Mouse (Mus musculus): ENCODE data around the gene Prrxl1. TPM values are rescaled to one million over a fixed set of nuclear protein-coding genes. Genes with fewer than 3 reads are reported as not detected.

Gene Prrxl1
- polyA plus RNA-seq, 1 experiment from 2014 or later, result 1.0 TPM

DNA sequence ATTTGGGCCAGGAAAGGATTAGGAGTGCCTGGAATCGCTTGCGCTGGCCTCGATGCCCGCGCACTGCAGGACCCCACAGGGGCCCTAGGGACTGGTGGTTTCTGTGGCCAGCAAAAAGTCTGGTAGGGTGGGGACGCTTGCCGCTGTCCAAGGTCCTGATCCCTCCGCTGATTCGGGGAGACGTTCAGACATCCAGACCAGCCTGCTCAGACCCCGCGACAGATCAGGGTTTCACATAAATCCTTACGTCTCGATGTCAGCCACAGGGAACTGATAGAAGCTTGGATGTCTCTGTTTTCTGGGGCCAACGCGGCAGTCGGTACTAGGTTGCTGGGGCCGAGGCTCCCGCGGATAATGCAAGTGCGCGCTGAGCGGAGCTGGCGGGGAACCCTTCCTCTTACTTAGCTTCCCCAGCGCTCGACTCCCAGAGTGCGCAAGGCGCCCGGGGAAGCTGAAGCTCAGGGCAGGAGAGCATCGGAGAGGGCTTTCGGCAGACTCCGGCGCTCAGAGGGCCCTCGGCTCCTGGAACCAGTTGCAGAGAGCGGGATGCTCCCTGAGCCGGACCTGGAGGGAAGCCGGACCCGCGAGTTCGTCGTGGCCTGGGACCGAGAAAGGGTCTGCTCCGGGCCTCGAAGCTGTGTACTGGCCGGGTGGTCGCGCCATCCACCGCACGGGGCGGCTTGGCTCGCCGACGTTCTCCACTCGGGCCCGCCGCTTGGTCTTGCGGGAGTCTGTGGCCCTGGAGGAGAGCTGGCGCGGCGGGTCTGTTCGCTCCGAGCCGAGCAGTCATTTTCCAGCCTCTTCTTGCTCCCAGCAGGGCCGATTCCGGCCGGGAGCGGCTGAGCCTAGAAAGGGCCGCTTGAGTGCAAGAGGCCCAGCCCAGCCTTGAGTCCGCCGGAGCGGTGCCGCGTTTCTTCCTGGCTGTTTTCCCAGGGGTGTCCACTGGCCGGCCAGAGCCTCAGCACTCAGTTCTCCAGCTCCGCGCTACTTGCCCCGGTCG is 1.7 kb upstream of the Prrxl1 start:
- H3K9ac ChIP-seq, result no peak overlapping the region
- no peak overlapping the region for H3K27ac ChIP-seq
- peaks cover 18% of the 10 kb centered on the region for H3K4me1 ChIP-seq (replicated peaks)
- H3K27me3 ChIP-seq (replicated peaks), result peaks cover 81% of the 10 kb centered on the region
- H3K9me3 ChIP-seq, result no peaks in the 10 kb centered on the region
- WGBS, result under 1% methylated on average over 78 of the region's 78 CpGs
- peak overlapping the region; percentile 56 for H3K4me2 ChIP-seq (replicated peaks)
- no peaks in the 10 kb centered on the region for H3K36me3 ChIP-seq
- peak overlapping the region; percentile 19 for H3K4me3 ChIP-seq (replicated peaks)
- peak; percentile 73 for ATAC-seq

DNA sequence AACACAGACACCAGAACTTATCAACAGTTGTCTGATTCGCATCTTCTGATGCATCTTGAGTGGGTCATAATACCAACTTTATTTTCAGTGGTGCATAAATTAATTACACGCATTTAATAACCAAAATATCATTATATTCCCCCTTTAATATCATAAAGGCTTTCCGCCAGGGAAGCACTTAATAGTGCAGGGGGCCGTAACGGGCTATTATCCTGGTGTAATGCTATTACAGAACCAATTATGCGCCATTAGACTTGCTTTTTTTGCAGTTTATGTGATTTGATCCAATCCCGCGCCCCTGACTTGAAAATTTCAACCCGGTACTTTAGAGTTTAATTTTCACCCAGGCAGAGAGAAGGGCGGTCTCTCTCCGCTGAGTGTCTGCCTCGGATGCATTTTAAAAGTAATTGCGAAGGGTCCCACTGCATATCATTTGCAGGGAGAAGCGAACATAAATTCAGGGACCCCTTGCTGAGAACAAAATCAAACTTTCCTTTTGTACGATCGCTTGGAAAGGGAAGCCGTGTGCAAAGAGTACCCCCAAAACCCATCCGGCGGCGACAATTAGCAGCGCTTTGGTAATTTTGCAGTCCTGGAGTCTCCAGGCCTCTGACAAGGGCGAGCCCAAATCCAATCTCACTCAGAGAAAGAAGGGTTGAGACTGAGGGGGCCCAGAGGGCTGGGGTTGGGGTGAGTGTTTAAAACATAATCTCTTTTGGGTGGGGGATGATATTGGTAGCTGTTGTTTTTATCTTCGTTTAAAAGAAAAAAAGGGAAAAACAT is 579 bp upstream of the Prrxl1 start:
- no peaks in the 10 kb centered on the region for H3K9me3 ChIP-seq
- ATAC-seq, result no peak
- H3K9ac ChIP-seq, result no peak overlapping the region
- H3K27ac ChIP-seq, result no peak overlapping the region
- H3K27me3 ChIP-seq (replicated peaks), result peaks cover 85% of the 10 kb centered on the region
- H3K4me2 ChIP-seq (replicated peaks), result no peak overlapping the region
- H3K36me3 ChIP-seq, result no peaks in the 10 kb centered on the region
- WGBS, result 10% methylated on average over 23 of the region's 23 CpGs
- peaks cover 18% of the 10 kb centered on the region for H3K4me1 ChIP-seq (replicated peaks)
- no peak overlapping the region for H3K4me3 ChIP-seq (replicated peaks)

GRCm38 (mm10) chr14:32600110-32600509 is 903 bp downstream of the Prrxl1 start:
- Histone ChIP-seq H3K9me3 (no peaks in the 10 kb centered on the region), H3K27ac (no peak overlapping the region), H3K36me3 (no peaks in the 10 kb centered on the region), H3K4me3 (replicated peaks) (peak overlapping the region; percentile 26), H3K4me1 (replicated peaks) (peaks cover 18% of the 10 kb centered on the region), H3K9ac (no peak overlapping the region), H3K27me3 (replicated peaks) (peaks cover 75% of the 10 kb centered on the region), H3K4me2 (replicated peaks) (peak overlapping the region; percentile 54; the same call in 1 of the 2 replicates)
- 7% methylated on average over 16 of the region's 16 CpGs for WGBS
- ATAC-seq, result no peak

GRCm38 (mm10) chr14:32605508-32605907 is 6.3 kb downstream of the Prrxl1 start:
- Histone ChIP-seq H3K27me3 (replicated peaks) (peaks cover 33% of the 10 kb centered on the region), H3K4me3 (replicated peaks) (no peak overlapping the region)
- no peak for ATAC-seq

GRCm38 (mm10) chr14:32606316-32606715 is 7.1 kb downstream of the Prrxl1 start:
- Histone ChIP-seq H3K27me3 (replicated peaks) (peaks cover 25% of the 10 kb centered on the region), H3K9ac (no peak overlapping the region), H3K9me3 (no peaks in the 10 kb centered on the region), H3K4me1 (replicated peaks) (no peaks in the 10 kb centered on the region), H3K27ac (no peak overlapping the region), H3K4me3 (replicated peaks) (no peak overlapping the region), H3K4me2 (replicated peaks) (no peak overlapping the region), H3K36me3 (no peaks in the 10 kb centered on the region)
- WGBS, result 60% methylated on average over 8 of the region's 8 CpGs
- ATAC-seq, result no peak

More at GRCm38 (mm10) chr14:32605508-32605907, 6.3 kb downstream of the Prrxl1 start:
- H3K36me3 ChIP-seq, result no peaks in the 10 kb centered on the region
- no peak overlapping the region for H3K27ac ChIP-seq
- WGBS, result 53% methylated on average over 15 of the region's 15 CpGs
- no peak overlapping the region for H3K4me2 ChIP-seq (replicated peaks)
- no peaks in the 10 kb centered on the region for H3K9me3 ChIP-seq
- no peak overlapping the region for H3K9ac ChIP-seq
- no peaks in the 10 kb centered on the region for H3K4me1 ChIP-seq (replicated peaks)

DNA sequence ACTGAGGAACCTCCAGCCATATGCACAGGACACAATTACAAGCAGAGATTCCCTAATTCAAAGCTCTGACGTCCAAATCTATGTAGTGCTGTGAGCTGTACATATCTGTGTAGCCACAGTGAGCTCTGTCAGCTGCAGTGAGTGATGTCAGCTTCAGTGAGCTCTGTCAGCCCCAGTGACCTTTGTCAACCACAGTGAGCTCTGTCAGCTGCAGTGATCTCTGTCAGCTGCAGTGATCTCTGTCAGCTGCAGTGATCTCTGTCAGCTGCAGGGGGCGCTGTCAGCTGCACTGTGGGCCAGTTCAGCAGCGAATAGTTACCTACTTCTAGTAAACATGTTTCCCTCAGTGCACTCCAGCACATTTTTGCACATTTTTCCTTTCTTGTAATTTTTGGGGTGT is 10.2 kb downstream of the Prrxl1 start:
- H3K9me3 ChIP-seq, result no peaks in the 10 kb centered on the region

DNA sequence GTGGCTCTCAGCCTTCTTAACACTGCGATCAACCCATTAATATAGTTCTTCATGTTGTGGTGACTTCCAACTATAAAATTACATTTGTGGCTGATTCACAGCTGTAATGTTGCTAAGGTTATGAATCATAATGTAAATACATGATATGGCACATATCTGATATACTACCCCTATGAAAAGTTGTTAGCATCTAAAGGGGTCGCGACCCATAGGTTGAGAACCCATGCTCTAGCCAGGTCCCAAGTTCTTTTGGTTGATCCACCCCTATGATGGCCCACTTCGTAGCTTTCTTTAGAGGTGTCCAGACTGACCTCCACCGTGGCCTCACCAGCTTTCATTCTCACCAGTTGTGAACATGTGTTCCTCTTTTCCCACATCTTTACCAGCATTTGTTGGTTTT is 18.0 kb downstream of the Prrxl1 start:
- 83% methylated on average over 5 of the region's 5 CpGs for WGBS
- Histone ChIP-seq H3K4me1 (replicated peaks) (no peaks in the 10 kb centered on the region), H3K9ac (no peak overlapping the region), H3K27ac (no peak overlapping the region), H3K4me3 (replicated peaks) (no peak overlapping the region), H3K36me3 (no peaks in the 10 kb centered on the region), H3K27me3 (replicated peaks) (no peaks in the 10 kb centered on the region), H3K9me3 (no peaks in the 10 kb centered on the region), H3K4me2 (replicated peaks) (no peak overlapping the region)
- no peak for ATAC-seq

More for the DNA sequence above, 10.2 kb downstream of the Prrxl1 start:
- WGBS, result 26% methylated on average over 3 of the region's 3 CpGs
- Histone ChIP-seq H3K4me3 (replicated peaks) (no peak overlapping the region), H3K36me3 (no peaks in the 10 kb centered on the region), H3K4me2 (replicated peaks) (no peak overlapping the region), H3K4me1 (replicated peaks) (no peaks in the 10 kb centered on the region), H3K9ac (no peak overlapping the region), H3K27me3 (replicated peaks) (peaks cover 7% of the 10 kb centered on the region; the same call in 1 of the 2 replicates), H3K27ac (no peak overlapping the region)
- ATAC-seq, result no peak

DNA sequence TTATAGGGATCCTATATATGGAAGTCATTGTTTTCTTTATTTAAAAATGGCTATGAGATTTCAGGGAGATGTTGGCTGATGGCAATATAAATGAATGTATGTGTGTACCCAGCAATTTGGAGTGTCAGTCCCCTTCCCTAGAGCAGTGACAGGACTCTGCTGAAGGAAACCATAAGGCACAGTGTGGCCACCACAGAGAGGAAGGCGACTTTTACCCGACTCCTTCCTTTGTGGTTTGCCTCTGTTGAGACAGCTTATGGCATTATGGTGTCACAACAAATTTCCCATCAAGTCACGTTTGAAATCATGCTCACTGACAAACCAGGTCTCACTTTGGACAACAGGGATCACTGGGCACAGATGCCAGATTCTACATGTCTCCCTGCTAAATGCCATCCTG is 25.0 kb downstream of the Prrxl1 start:
- H3K4me2 ChIP-seq (replicated peaks), result no peak overlapping the region
- no peak overlapping the region for H3K27ac ChIP-seq
- no peak overlapping the region for H3K4me3 ChIP-seq (replicated peaks)
- no peaks in the 10 kb centered on the region for H3K36me3 ChIP-seq
- H3K4me1 ChIP-seq (replicated peaks), result no peaks in the 10 kb centered on the region
- ATAC-seq, result no peak
- H3K27me3 ChIP-seq (replicated peaks), result no peaks in the 10 kb centered on the region
- 81% methylated on average over 3 of the region's 3 CpGs for WGBS
- no peaks in the 10 kb centered on the region for H3K9me3 ChIP-seq
- no peak overlapping the region for H3K9ac ChIP-seq

GRCm38 (mm10) chr14:32624811-32625210 is 25.6 kb downstream of the Prrxl1 start:
- Histone ChIP-seq H3K27me3 (replicated peaks) (no peaks in the 10 kb centered on the region), H3K9me3 (no peaks in the 10 kb centered on the region), H3K36me3 (no peaks in the 10 kb centered on the region), H3K9ac (no peak overlapping the region), H3K4me3 (replicated peaks) (no peak overlapping the region), H3K4me2 (replicated peaks) (no peak overlapping the region), H3K4me1 (replicated peaks) (no peaks in the 10 kb centered on the region), H3K27ac (no peak overlapping the region)
- WGBS, result 93% methylated on average over 7 of the region's 7 CpGs
- no peak for ATAC-seq

DNA sequence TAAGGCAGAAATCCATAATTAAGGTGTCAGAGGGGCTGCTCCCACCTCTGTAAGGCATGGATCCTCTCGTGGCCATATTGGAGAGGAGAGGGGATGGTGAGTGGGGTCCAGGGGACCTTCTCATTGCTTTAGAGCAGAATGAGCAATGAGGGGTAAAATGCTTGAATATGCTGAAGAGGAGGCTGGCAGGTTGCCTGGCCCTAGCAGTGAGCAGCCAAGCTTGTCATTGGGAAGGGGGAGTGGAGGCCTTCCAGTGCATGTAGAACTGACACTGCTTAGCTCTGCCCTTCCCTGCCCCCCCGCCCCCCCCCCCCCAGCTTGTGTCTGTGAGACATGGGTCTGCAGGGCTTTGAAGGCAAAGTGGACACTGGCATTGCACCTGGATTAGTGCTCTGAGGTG is 28.1 kb downstream of the Prrxl1 start:
- Histone ChIP-seq H3K27me3 (replicated peaks) (no peaks in the 10 kb centered on the region), H3K36me3 (no peaks in the 10 kb centered on the region), H3K4me2 (replicated peaks) (no peak overlapping the region), H3K9ac (no peak overlapping the region), H3K27ac (no peak overlapping the region), H3K4me3 (replicated peaks) (no peak overlapping the region), H3K9me3 (no peaks in the 10 kb centered on the region), H3K4me1 (replicated peaks) (no peaks in the 10 kb centered on the region)
- 40% methylated on average over 2 of the region's 2 CpGs for WGBS
- no peak for ATAC-seq

DNA sequence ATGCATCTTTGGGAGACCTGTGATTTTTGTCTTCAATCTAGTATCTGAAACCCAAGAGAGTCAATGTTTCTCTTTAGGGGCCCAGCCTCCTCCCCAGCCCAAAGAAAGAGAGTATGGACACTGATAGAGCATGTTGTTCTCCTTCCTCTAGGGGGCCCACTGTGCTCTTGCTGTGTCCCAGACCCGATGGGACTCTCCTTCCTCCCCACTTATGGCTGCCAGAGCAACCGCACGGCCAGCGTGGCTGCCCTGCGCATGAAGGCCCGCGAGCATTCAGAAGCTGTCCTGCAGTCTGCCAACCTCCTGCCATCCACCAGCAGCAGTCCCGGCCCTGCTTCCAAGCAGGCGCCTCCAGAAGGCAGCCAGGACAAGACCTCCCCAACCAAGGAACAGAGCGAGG is 29.4 kb downstream of the Prrxl1 start:
- no peak for ATAC-seq
- Histone ChIP-seq H3K9me3 (no peaks in the 10 kb centered on the region), H3K4me1 (replicated peaks) (no peaks in the 10 kb centered on the region), H3K4me3 (replicated peaks) (no peak overlapping the region), H3K4me2 (replicated peaks) (0 out of 2 replicates have a peak overlapping the region, but pooled peaks have one; percentile 11), H3K27ac (no peak overlapping the region), H3K27me3 (replicated peaks) (no peaks in the 10 kb centered on the region), H3K9ac (no peak overlapping the region), H3K36me3 (no peaks in the 10 kb centered on the region)
- WGBS, result 52% methylated on average over 10 of the region's 10 CpGs

- no peak for ATAC-seq
- WGBS, result 72% methylated on average over 6 of the region's 6 CpGs
Observed at GRCm38 (mm10) chr14:32632908-32633600, 33.8 kb downstream of the Prrxl1 start.

More at GRCm38 (mm10) chr14:32632908-32633600, 33.8 kb downstream of the Prrxl1 start:
- Histone ChIP-seq H3K4me3 (replicated peaks) (no peak overlapping the region), H3K27me3 (replicated peaks) (no peaks in the 10 kb centered on the region), H3K4me2 (replicated peaks) (no peak overlapping the region), H3K4me1 (replicated peaks) (no peaks in the 10 kb centered on the region), H3K9ac (no peak overlapping the region), H3K36me3 (no peaks in the 10 kb centered on the region), H3K9me3 (no peaks in the 10 kb centered on the region), H3K27ac (no peak overlapping the region)

Data from intestine, embryonic 15.5 days (tissue).